ENCODE assay signal across 21 mouse cellular contexts in the genomic region with DNA sequence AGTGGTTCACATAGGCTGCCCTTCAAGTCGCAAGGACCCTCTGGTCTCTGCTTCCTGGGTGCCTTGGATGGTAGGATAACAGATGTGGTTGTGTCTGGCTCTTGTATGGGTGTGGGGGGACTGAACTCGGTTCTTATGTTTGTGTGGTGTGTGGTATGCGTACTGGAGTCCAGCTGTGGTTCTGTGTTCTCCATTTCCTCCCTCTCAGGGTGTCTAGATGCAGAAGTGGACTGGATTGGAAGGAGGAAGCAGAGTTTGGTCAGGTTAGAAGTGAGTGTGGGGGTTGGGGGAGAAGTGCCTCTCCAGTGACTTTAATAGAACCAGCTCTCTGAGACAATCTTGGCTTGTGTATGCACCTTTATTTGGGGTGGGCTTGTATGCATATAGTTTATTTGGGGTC. TPM values are rescaled to one million over a fixed set of nuclear protein-coding genes. Genes with fewer than 3 reads are reported as not detected.
"Had no signal": no experiment of that assay in that cellular context is flagged by ENCODE, and none has a peak within 500 bp of the region (broad histone marks: within the 10 kb centered on the region; RNA-seq: fewer than 3 reads in every experiment).

No protein-coding gene starts in this region.

- H3K4me2 ChIP-seq: limb, embryonic 13.5 days; liver, embryonic 12.5 days; liver, embryonic 15.5 days; lung, embryonic 15.5 days; midbrain, embryonic 11.5 days had no signal

- H3K9ac ChIP-seq: limb, embryonic 13.5 days; liver, embryonic 12.5 days; liver, embryonic 15.5 days; lung, embryonic 15.5 days had no signal

- H3K4me1 ChIP-seq: limb, embryonic 10.5 days; limb, embryonic 13.5 days; liver, embryonic 12.5 days; liver, embryonic 15.5 days; lung, embryonic 15.5 days had no signal

- H3K4me3 ChIP-seq: limb, embryonic 10.5 days; limb, embryonic 13.5 days; liver, embryonic 12.5 days; liver, embryonic 15.5 days; lung, embryonic 15.5 days had no signal

- DNase-seq: kidney, adult 18-20 months; kidney, adult 9 months; kidney, postnatal 14 days; kidney, postnatal 4 days; liver; lung, adult 18-20 months; lung, postnatal 14 days; midbrain, embryonic 14.5 days; right cerebral cortex, postnatal 14 days; right cerebral cortex, postnatal 4 days; thymus, adult 2 months; thymus, postnatal 25 days had no signal

- H3K27me3 ChIP-seq: liver, embryonic 12.5 days; liver, embryonic 15.5 days; lung, embryonic 15.5 days had no signal

- H3K27ac ChIP-seq: limb, embryonic 10.5 days; limb, embryonic 13.5 days; liver, embryonic 12.5 days; liver, embryonic 15.5 days; lung, embryonic 15.5 days; macrophage; stomach, postnatal 0 days had no signal

- ATAC-seq: liver, embryonic 12.5 days had no signal

- H3K9me3 ChIP-seq: limb, embryonic 10.5 days; limb, embryonic 13.5 days; liver, embryonic 12.5 days; liver, embryonic 15.5 days; lung, embryonic 15.5 days had no signal

- H3K36me3 ChIP-seq: limb, embryonic 10.5 days; limb, embryonic 13.5 days; liver, embryonic 12.5 days; liver, embryonic 15.5 days; lung, embryonic 15.5 days had no signal

RNA-seq across cellular contexts. Expression of a gene that starts 20.7 kb away (rescaled TPM):
- total RNA-seq: megakaryocyte-erythroid progenitor cell, adult 5-6 weeks had no signal
- polyA plus RNA-seq: liver, embryonic 15.5 days had no signal
